Mouse (Mus musculus) midbrain, embryonic 11.5 days (tissue): Measurements from ENCODE around the gene Opcml. TPM values are rescaled to one million over a fixed set of nuclear protein-coding genes. Genes with fewer than 3 reads are reported as not detected.

Source experiments
- ATAC-seq: fragments of 200-750 bp; cut with Nextera tagmentation; 2 replicates; pipeline ENCODE4 v1.8.0; 2017; ENCODE audit warnings: moderate TSS enrichment, moderate library complexity; ENCODE audit not compliant: low FRiP score
- DNase-seq: peaks from one replicate; pipeline ENCODE4 v3.0.0; 2015; ENCODE audit warnings: low spot score; ENCODE audit errors: missing footprints
- H3K27ac ChIP-seq: fragments of 300-500 bp; sonication (generic); 2 replicates; pipeline ENCODE4 v1.5.1; 2014; ENCODE audit warnings: low read depth, low read length
- H3K27me3 ChIP-seq: fragments of 300-500 bp; sonication (generic); 2 replicates; pipeline ENCODE4 v1.6.1; 2014; ENCODE audit warnings: mild to moderate bottlenecking, low read length, moderate library complexity, mixed read lengths; ENCODE audit not compliant: control insufficient read depth, insufficient read depth
- H3K36me3 ChIP-seq: fragments of 300-500 bp; sonication (generic); 2 replicates; pipeline ENCODE4 v1.6.1; 2014; ENCODE audit warnings: mild to moderate bottlenecking, low read length, moderate library complexity, mixed read lengths; ENCODE audit not compliant: control insufficient read depth, insufficient read depth
- H3K4me1 ChIP-seq: fragments of 300-500 bp; sonication (generic); 2 replicates; pipeline ENCODE4 v1.6.1; 2014; ENCODE audit warnings: low read length; ENCODE audit not compliant: control insufficient read depth, insufficient read depth
- H3K4me2 ChIP-seq: fragments of 300-500 bp; sonication (generic); 2 replicates; pipeline ENCODE4 v1.6.1; 2014; ENCODE audit warnings: mild to moderate bottlenecking, moderate library complexity
- H3K4me3 ChIP-seq: fragments of 300-500 bp; sonication (generic); 2 replicates; pipeline ENCODE4 v1.5.1; 2014; ENCODE audit warnings: low read depth, low read length
- H3K9ac ChIP-seq: fragments of 300-500 bp; sonication (generic); 2 replicates; pipeline ENCODE4 v1.6.1; 2014; ENCODE audit warnings: low read length
- H3K9me3 ChIP-seq: fragments of 300-500 bp; sonication (generic); 2 replicates; pipeline ENCODE4 v1.6.1; 2016; ENCODE audit warnings: low read length; ENCODE audit not compliant: control insufficient read depth
- WGBS: fragments of 180-500 bp; shearing (Covaris S2); extraction: QIAGEN DNeasy Blood & Tissue Kit; methylation state at CpG from one replicate; pipeline ENCODE4 v1.1.7; 2014; 5-methylcytosine and 5-hydroxymethylcytosine counted together
- polyA plus RNA-seq: library from polyadenylated mRNA; unstranded; fragments of >200 nt; fragmentation: Nextera tagmentation; extraction: Ambion mirVana; gene quantifications from 2 replicates; pipeline ENCODE4 v1.2.1, GENCODE M21; 2014

Opcml gene
- polyA plus RNA-seq, 1 experiment from 2014 or later: 3.2 TPM

- Histone ChIP-seq H3K27me3 (no peaks in the 10 kb centered on the region), H3K9me3 (no peaks in the 10 kb centered on the region), H3K4me1 (no peaks in the 10 kb centered on the region), H3K4me3 (no peak overlapping the region), H3K4me2 (no peak overlapping the region), H3K36me3 (no peaks in the 10 kb centered on the region), H3K9ac (no peak overlapping the region), H3K27ac (no peak overlapping the region)
- WGBS: 54% methylated on average over 3 of the region's 3 CpGs
- no peak for DNase-seq
- ATAC-seq: no peak
Measured at GRCm38 (mm10) chr9:27813207-27813790, 22.7 kb downstream of the Opcml start.

- ATAC-seq (no peak), DNase-seq (no peak)
- Histone ChIP-seq H3K27me3 (no peaks in the 10 kb centered on the region), H3K4me2 (no peak overlapping the region), H3K27ac (no peak overlapping the region), H3K4me3 (no peak overlapping the region), H3K9ac (no peak overlapping the region), H3K9me3 (no peaks in the 10 kb centered on the region), H3K4me1 (no peaks in the 10 kb centered on the region), H3K36me3 (no peaks in the 10 kb centered on the region)
- WGBS: 26% methylated on average over 2 of the region's 2 CpGs
Measured at GRCm38 (mm10) chr9:27814161-27814560, 23.6 kb downstream of the Opcml start.

GRCm38 (mm10) chr9:27821197-27821596, 30.6 kb downstream of the Opcml start:
- no peak overlapping the region for H3K4me3 ChIP-seq
- no peaks in the 10 kb centered on the region for H3K4me1 ChIP-seq
- H3K9ac ChIP-seq: no peak overlapping the region
- no peaks in the 10 kb centered on the region for H3K27me3 ChIP-seq
- H3K4me2 ChIP-seq: no peak overlapping the region
- ATAC-seq (no peak), DNase-seq (no peak)
- 76% methylated on average over 1 of the region's 1 CpGs for WGBS
- no peak overlapping the region for H3K27ac ChIP-seq
- H3K36me3 ChIP-seq: no peaks in the 10 kb centered on the region
- no peaks in the 10 kb centered on the region for H3K9me3 ChIP-seq

- H3K4me3 ChIP-seq: no peak overlapping the region
- DNase-seq (no peak), ATAC-seq (no peak)
- no peaks in the 10 kb centered on the region for H3K36me3 ChIP-seq
- H3K4me2 ChIP-seq: no peak overlapping the region
- no peaks in the 10 kb centered on the region for H3K27me3 ChIP-seq
- H3K27ac ChIP-seq: no peak overlapping the region
- no peaks in the 10 kb centered on the region for H3K9me3 ChIP-seq
- H3K4me1 ChIP-seq: no peaks in the 10 kb centered on the region
- no peak overlapping the region for H3K9ac ChIP-seq
- 91% methylated on average over 6 of the region's 6 CpGs for WGBS
Measured at GRCm38 (mm10) chr9:27822681-27823080, 32.1 kb downstream of the Opcml start.

GRCm38 (mm10) chr9:27824424-27824823, 33.8 kb downstream of the Opcml start:
- Histone ChIP-seq H3K27me3 (no peaks in the 10 kb centered on the region), H3K9ac (no peak overlapping the region), H3K36me3 (no peaks in the 10 kb centered on the region), H3K4me1 (no peaks in the 10 kb centered on the region), H3K4me3 (no peak overlapping the region), H3K27ac (no peak overlapping the region), H3K9me3 (no peaks in the 10 kb centered on the region), H3K4me2 (no peak overlapping the region)
- DNase-seq: no peak
- ATAC-seq: no peak
- 78% methylated on average over 7 of the region's 7 CpGs for WGBS

DNA sequence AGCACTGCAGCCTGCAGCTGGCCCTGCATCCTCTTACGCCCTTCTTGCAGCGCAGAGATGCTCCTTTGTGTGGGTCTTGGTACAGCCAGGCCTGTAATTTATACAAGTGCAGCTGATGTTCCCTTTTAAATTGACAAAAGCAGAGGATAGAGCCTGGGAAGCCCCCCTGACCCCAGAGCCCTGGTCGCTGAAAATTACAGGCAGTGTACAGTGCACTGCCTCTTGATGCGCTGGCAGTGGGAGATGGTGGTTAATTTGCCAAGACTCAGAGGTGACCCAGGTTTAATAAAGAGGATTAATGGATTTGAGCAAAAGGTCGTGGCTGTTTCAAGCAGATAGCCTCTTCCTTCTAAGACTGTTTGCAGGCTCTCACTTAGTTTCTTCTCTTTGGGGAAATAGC, 39.9 kb downstream of the Opcml start:
- Histone ChIP-seq H3K9me3 (no peaks in the 10 kb centered on the region), H3K36me3 (no peaks in the 10 kb centered on the region), H3K4me3 (no peak overlapping the region), H3K9ac (no peak overlapping the region), H3K27me3 (no peaks in the 10 kb centered on the region), H3K4me2 (no peak overlapping the region), H3K4me1 (no peaks in the 10 kb centered on the region), H3K27ac (no peak overlapping the region)
- WGBS: 56% methylated on average over 5 of the region's 5 CpGs
- DNase-seq: no peak
- ATAC-seq: peak; percentile 44; the same call in 1 of the 2 replicates

DNA sequence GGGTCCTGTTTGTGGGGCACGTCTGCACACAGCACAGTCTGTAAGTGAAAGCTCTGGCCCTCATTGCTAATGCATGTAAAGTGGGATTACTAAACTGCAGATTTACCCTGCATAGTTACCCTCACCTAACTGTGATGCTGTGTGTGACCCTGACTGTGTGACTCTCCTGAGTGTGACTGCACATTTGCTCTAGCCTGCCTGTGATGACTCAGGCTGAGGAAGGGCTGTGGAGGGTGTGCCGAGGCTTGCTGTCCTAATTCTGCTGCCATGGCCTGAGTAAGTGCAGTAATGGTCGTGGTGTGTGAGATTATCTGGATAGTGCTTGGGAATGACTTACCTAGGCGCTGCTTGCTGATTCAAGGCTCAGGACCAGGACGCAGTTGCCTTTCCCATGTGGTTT, 52.2 kb downstream of the Opcml start:
- WGBS: 81% methylated on average over 5 of the region's 5 CpGs
- Histone ChIP-seq H3K4me1 (no peaks in the 10 kb centered on the region), H3K27ac (no peak overlapping the region), H3K4me3 (no peak overlapping the region), H3K9ac (no peak overlapping the region), H3K27me3 (no peaks in the 10 kb centered on the region), H3K36me3 (no peaks in the 10 kb centered on the region), H3K9me3 (no peaks in the 10 kb centered on the region), H3K4me2 (no peak overlapping the region)
- peak; percentile 2 for DNase-seq
- ATAC-seq: no peak

- Histone ChIP-seq H3K4me1 (no peaks in the 10 kb centered on the region), H3K9ac (no peak overlapping the region), H3K27ac (no peak overlapping the region), H3K4me3 (no peak overlapping the region), H3K36me3 (no peaks in the 10 kb centered on the region), H3K27me3 (no peaks in the 10 kb centered on the region), H3K4me2 (no peak overlapping the region), H3K9me3 (no peaks in the 10 kb centered on the region)
- 77% methylated on average over 3 of the region's 3 CpGs for WGBS
- DNase-seq: no peak
- ATAC-seq: no peak
Measured at GRCm38 (mm10) chr9:27871624-27872023, 81.0 kb downstream of the Opcml start.

- WGBS: 68% methylated on average over 5 of the region's 5 CpGs
- Histone ChIP-seq H3K27me3 (no peaks in the 10 kb centered on the region), H3K9me3 (no peaks in the 10 kb centered on the region), H3K36me3 (no peaks in the 10 kb centered on the region), H3K9ac (no peak overlapping the region), H3K4me2 (no peak overlapping the region), H3K4me3 (no peak overlapping the region), H3K4me1 (no peaks in the 10 kb centered on the region), H3K27ac (no peak overlapping the region)
- DNase-seq: no peak
- no peak for ATAC-seq
Measured at GRCm38 (mm10) chr9:27889636-27890035, 99.1 kb downstream of the Opcml start.
